Mouse (Mus musculus): ENCODE measurements at regions not wholly inside any gene's neighbourhood (a gene's known extent, or its start where the extent isn't known, plus 50 kb on each side); places are given as distances from the start of the nearest gene placed in this dataset.

GRCm38 (mm10) chr2:17290709-17291108, 440.6 kb downstream of the Nebl start:
- no peak for DNase-seq (ENCODE audit: low spot score in 2 of 2)

- DNase-seq (ENCODE audit: low spot score in 2 of 2) = no peak
Measured at GRCm38 (mm10) chr2:17287598-17287997, 443.7 kb downstream of the Nebl start.

GRCm38 (mm10) chr2:17249960-17250359, 481.3 kb downstream of the Nebl start:
- DNase-seq (ENCODE audit: low spot score in 2 of 2) = no peak

- DNase-seq (ENCODE audit: low spot score in 2 of 2) = no peak
Measured at GRCm38 (mm10) chr2:17245821-17246220, 485.4 kb downstream of the Nebl start.

- DNase-seq (ENCODE audit: low spot score in 2 of 2) = no peak
Measured at GRCm38 (mm10) chr2:17215607-17216006, 515.7 kb downstream of the Nebl start.

- DNase-seq (ENCODE audit: low spot score in 2 of 2) = no peak
Measured at GRCm38 (mm10) chr2:17214881-17215280, 516.4 kb downstream of the Nebl start.

- DNase-seq (ENCODE audit: low spot score in 2 of 2) = no peak
Measured at GRCm38 (mm10) chr2:17212566-17212965, 518.7 kb downstream of the Nebl start.

GRCm38 (mm10) chr2:17211105-17211504, 520.2 kb downstream of the Nebl start:
- no peak for DNase-seq (ENCODE audit: low spot score in 2 of 2)

GRCm38 (mm10) chr2:17193611-17194010, 537.7 kb downstream of the Nebl start:
- DNase-seq (ENCODE audit: low spot score in 2 of 2) = no peak

GRCm38 (mm10) chr2:17189169-17189568, 542.1 kb downstream of the Nebl start:
- DNase-seq (ENCODE audit: low spot score in 2 of 2) = no peak

GRCm38 (mm10) chr2:17187822-17188221, 543.4 kb downstream of the Nebl start:
- DNase-seq (ENCODE audit: low spot score in 2 of 2) = no peak

GRCm38 (mm10) chr2:17183696-17184095, 547.6 kb downstream of the Nebl start:
- DNase-seq (ENCODE audit: low spot score in 2 of 2) = no peak

GRCm38 (mm10) chr2:17181597-17181996, 549.7 kb downstream of the Nebl start:
- no peak for DNase-seq (ENCODE audit: low spot score in 2 of 2)

- no peak for DNase-seq (ENCODE audit: low spot score in 2 of 2)
Measured at GRCm38 (mm10) chr2:17168896-17169295, 562.4 kb downstream of the Nebl start.

GRCm38 (mm10) chr2:17165016-17165415, 566.2 kb downstream of the Nebl start:
- no peak for DNase-seq (ENCODE audit: low spot score in 2 of 2)

GRCm38 (mm10) chr2:17158463-17158862, 572.8 kb downstream of the Nebl start:
- no peak for DNase-seq (ENCODE audit: low spot score in 2 of 2)

GRCm38 (mm10) chr2:17157336-17157735, 573.9 kb downstream of the Nebl start:
- DNase-seq (ENCODE audit: low spot score in 2 of 2) = no peak

- no peak for DNase-seq (ENCODE audit: low spot score in 2 of 2)
Measured at GRCm38 (mm10) chr2:17155596-17155995, 575.7 kb downstream of the Nebl start.

- DNase-seq (ENCODE audit: low spot score in 2 of 2) = no peak
Measured at GRCm38 (mm10) chr2:17123626-17124025, 607.6 kb downstream of the Nebl start.

- no peak for DNase-seq (ENCODE audit: low spot score in 2 of 2)
Measured at GRCm38 (mm10) chr2:17117292-17117691, 614.0 kb downstream of the Nebl start.

- DNase-seq (ENCODE audit: low spot score in 2 of 2) = no peak
Measured at GRCm38 (mm10) chr2:17111177-17111576, 620.1 kb downstream of the Nebl start.

- DNase-seq (ENCODE audit: low spot score in 2 of 2) = no peak
Measured at GRCm38 (mm10) chr2:17101161-17101560, 630.1 kb downstream of the Nebl start.

GRCm38 (mm10) chr2:17097546-17097945, 633.7 kb downstream of the Nebl start:
- DNase-seq (ENCODE audit: low spot score in 2 of 2) = no peak

GRCm38 (mm10) chr2:17091454-17091853, 639.8 kb downstream of the Nebl start:
- DNase-seq (ENCODE audit: low spot score in 2 of 2) = no peak

- no peak for DNase-seq (ENCODE audit: low spot score in 2 of 2)
Measured at GRCm38 (mm10) chr2:17081266-17081665, 650.0 kb downstream of the Nebl start.

All from frontal cortex, postnatal 10 days (tissue).